Mouse (Mus musculus) bone marrow macrophage, adult 2 months (primary cell): Measurements from ENCODE around the gene Olfr1184.

ENCODE experiments used
- CTCF ChIP-seq: IDR thresholded peaks from 2 replicates; pipeline ENCODE4 v1.5.1; 2012; ENCODE audit warnings: low read depth, mild to moderate bottlenecking, low read length, moderate library complexity
- POLR2A ChIP-seq: IDR thresholded peaks from 2 replicates; pipeline ENCODE4 v1.6.1; 2012; ENCODE audit warnings: mild to moderate bottlenecking, low read depth, low read length, borderline replicate concordance

- no peak for TF ChIP-seq CTCF
- TF ChIP-seq POLR2A: no peak
These were observed 34.9 kb downstream of the Olfr1184 start, which contains the start of gene Olfr1186 for GRCm38 (mm10) chr2:88518251-88518650.
